Mouse (Mus musculus) lung, postnatal 0 days (tissue): Measurements from ENCODE around the gene P2ry14.

Experiments
- CTCF ChIP-seq: IDR thresholded peaks from 2 replicates; pipeline ENCODE4 v1.5.1; 2016; ENCODE audit warnings: antibody characterized with exemption, mild to moderate bottlenecking
- EP300 ChIP-seq: IDR thresholded peaks from 2 replicates; pipeline ENCODE4 v1.6.1; 2016; ENCODE audit warnings: antibody characterized with exemption, mild to moderate bottlenecking, control low read depth

DNA sequence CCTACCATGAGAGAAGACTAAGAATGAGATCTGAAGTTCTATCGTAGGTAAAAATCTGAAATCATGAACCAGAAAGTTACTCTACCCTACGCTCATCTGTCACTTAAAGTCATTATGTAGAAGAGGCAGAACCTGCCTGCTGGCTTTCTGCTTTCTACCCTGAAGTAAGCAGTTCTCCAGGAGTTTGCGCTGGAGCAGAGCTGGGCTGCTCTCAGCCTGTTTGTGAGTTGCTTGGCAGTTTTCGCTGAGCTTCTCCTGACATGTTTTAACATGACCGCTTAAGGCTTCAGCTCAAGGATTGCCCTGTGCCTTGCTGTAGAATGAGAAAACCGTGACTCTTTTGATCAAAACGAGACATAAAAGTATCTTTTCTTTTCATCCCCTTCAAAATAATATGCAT lies 40.7 kb upstream of the P2ry14 start:
- TF ChIP-seq CTCF (no peak), EP300 (no peak)
